Mouse (Mus musculus): ENCODE data around the gene Fkbp5.
A peak's percentile ranks its signal among the peaks of the same experiment; 100 is the strongest.
"Not testable (repeated sequence)": the region's sequence is repeated elsewhere in the genome, so short reads cannot be mapped to it uniquely, and the experiment has no call there.

The Fkbp5 gene

DNA sequence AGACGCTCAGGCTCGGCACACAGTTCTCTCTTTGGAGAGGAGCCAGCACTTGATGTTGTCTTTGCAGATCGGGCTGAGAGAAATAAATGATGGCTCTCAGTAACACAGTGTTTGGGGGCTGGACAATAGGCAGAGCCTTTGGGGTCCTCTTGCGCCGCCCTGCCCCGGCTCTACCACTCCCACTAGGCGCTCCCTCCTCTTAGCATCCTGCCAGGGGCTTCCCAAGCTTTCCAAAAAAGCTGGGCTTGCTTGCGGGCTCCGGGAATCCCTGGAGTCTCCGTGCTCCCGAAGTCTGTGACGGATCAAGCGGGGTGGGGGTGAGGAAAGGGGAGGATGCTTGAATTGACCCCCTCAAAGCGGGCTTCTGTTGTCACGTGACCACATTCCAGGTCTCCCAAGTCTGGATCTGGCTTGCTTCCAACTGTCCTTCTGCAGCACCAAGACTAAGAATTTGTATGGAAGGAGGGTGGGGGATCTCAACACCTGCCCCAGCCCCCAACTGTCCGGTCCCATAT is at the start of gene Fkbp5:
Gene Fkbp5 (minus strand): TSS at position 87 of the 515 bp plus-strand sequence.
- peak; percentile 29 for DNase-seq

DNA sequence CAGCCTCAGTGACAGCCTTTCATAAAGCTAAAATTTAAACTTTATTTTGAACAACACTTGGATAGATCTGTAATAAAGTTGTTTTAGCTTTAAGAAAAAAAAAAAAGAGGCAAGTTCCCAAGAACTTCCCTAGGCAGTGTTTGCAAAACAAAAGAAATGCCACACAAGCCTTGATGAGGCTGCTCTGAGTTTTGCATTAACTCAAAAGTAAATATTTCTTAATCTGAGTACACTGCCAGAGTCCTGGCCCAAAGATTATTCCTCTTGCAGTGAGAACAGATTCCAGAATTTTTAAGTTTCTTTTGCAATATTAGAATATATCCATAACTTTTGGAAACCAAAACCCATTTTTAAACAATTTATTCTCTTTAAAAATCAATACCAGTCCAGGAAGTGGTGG is 47.9 kb upstream of the Fkbp5 start:
- DNase-seq = no peak

DNA sequence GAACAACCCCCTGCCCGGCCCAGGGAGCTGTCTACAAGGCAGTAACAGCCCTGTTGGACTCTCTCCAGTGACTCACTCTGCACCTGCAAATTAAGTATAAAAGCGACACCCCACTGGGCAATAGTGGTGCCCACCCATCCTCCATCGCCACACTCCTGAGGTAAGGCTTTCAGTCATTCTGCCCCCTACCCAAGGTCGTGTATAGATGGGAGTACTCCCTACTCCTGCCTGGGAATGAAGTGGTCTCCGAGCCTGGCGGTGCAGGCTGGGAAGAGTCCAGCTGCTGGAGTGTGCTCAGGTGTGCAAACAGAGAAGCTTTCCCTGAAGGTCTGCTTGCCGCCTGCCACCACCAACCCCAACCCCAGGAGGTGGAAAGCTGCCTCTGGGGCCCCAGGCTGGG is 44.3 kb upstream of the Fkbp5 start:
- no peak for DNase-seq

DNA sequence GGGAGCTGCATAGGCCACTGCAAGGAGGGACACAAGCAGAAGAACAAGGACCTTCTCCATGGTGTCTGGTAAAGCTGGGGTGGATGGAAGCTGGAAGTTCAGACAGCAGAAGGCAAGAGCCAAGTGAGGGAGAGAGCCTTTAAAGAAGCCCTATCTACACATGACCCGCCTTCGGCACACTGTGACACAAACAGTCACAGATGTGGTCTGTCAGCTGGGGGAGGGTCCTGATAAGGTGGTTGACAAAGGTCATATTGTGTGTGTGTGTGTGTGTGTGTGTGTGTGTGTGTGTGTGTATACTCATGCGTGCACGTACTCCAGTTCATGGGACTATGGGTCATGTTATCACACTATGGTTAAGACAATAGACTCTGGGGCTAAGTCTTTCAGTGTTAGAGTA is 43.3 kb upstream of the Fkbp5 start, which contains the start of gene Clps:
Gene Clps (minus strand): TSS at position 169 of the 400 bp plus-strand sequence.
- DNase-seq = no peak

DNA sequence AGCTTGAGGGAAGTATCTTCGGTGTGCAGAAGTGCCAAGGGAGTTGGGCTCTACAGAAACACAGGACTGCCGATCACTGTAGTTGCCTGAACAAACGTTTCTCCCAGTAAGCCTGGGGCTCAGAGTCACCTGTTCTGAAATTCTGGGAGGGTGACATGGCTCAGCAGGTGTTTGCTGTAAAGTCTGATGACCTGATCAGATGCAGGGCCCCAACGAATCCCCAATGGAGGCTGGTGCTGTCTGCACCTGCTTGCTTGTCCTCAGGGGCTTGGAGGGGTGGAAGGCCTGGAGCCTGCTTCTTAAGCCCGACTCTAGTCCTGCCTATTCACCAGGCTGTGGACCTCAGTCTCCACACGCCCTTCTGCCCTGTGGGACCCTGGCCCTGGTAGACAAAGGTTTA is 40.4 kb upstream of the Fkbp5 start:
- no peak for DNase-seq

DNA sequence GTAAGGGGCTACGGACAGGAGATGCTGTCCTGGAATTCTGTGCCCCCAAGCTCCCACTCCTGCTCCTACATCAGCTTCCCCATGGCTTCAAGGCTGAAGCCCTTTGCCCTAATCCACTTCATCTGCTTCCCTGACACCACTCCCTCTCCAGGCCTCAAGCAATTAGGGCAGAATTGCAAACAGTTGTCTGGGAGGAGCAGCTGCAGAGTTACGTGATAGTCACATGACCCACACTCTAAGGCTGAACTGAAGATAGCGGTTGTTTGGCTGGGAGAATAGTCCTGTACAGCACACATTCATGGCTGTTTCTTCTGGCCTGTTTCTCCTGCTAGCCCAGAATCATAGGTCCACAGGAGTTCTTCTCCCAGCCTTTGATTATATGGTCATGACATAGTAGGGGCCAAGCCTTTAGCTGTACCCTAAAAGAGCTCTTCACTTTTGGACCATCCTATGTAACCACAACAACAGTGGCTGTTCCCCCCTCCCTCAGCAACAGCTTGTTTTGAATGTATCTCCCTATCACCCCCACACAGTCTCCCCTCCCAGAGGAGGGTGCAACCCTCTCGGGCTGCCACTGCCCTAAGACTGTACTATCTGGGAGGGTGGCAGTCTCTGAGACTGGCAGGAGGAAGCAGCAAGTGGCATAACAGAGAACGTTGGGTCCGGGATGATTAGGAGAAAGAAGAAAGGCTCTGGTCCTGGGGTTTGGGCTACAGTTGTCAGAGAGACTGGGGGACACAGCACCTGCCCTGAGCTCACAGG is 39.5 kb upstream of the Fkbp5 start:
- DNase-seq = no peak

DNA sequence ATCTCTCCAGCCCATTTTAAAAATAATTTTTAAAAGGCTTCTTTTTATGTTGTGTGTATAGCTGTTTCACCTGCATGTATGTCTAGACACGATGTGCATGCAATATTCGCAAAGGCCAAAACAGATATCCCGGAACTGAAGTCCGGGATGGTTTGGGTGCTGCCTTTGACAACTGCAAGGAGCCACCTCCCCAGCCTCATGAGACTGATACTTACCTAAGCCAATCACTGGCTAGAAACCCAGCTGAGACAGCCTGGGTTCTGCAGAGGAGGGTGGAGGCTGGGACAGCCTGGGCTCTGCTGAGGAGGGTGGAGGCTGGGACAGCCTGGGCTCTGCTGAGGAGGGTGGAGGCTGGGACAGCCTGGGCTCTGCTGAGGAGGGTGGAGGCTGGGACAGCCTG is 36.7 kb upstream of the Fkbp5 start:
- not testable (repeated sequence) for DNase-seq

DNA sequence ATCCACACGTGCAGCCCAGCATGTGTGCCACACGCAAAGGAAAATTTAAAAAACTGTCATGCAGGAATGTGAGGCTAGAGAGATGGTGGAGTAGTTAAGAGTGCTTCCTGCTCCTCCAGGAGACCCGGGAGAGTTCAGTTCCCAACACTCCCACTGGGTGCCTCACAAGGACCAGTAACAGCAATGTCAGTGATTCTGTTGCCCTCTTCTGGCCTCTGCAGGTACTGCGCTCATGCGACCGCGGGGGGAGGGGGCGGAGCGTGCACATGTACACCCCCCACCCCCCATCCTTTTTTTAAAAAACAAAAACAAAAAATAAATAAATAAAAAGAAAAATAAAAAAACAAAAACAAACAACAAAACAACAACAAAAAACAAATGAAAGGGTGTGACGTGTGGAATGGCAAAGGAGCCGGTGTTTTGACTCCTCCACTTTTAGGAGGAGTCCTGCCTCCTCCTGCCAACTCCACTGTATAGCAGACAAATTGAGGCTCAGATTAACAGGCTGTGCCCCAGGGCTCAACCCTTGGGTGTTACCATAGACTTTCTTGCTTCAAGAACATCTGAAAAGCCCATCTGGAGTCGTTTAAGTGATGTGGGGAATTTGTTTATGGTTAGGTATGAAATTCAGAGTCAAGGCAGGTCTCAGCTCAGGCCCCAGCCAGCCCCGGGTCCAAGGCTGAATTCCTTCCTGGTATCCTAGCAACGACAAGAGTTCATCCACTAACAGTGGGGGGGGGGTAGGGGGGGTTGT is 35.9 kb upstream of the Fkbp5 start:
- DNase-seq = peak; percentile 68

DNA sequence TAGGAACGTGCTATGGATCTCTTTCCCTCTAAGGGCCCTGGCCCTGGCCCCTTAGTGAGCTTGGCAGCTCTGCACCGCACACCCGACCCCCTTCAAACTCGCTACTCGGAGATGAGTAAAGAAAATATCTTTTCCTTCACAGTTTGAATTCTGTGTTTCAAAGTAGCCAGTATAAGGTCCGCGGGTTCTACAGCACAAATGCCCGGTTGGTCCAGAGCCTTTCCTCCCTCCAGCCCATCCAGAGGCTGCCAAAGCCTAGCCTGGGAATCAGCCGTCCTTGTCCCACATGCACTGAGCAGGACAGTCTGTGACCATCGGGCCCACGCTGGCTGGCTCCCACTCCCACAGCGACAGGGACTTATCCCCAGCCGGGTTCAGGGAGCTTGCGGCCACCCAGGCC is 31.8 kb upstream of the Fkbp5 start, which contains the start of gene Clpsl2:
Gene Clpsl2 (plus strand): TSS at position 301 of the 400 bp plus-strand sequence.
- DNase-seq = no peak

DNA sequence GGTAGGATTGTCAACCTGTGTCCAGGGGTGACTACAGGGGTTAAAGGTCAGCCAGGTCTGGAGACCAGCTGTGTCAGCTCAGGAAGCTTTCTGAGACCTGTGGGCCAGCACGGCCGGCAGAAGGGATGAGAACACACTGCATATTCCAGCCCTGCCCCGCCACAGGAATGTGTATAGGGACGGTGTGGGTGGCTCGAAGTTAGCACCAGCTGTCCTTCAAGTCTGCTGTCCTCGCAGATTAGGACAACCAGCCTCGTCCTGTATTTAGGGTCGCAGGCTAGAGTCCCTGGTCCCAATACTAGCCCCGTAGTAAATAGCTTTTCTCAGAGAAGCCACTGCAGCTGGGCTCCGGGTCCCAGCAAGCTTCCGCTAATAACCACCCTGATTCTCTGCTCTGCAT is 31.2 kb upstream of the Fkbp5 start:
- DNase-seq = no peak

DNA sequence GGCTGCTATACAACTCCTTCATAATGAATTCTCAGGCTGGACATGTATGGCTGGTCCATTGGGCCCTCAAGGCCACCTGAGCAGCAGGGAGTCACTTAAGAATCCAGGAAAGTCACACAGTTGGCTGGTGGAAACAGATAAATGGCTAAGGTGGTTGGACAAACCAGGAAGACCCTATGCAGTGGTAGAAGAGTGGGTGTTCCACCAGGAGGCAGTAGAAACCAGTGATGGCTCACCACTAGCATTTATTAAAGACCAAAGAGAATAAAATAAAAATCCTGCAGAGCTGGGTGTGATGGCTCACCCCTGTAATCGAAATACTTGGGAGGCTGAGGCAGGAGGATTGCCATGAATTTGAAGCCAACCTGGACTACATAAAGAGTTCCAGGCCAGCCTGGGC is 29.6 kb upstream of the Fkbp5 start:
- DNase-seq = no peak

DNA sequence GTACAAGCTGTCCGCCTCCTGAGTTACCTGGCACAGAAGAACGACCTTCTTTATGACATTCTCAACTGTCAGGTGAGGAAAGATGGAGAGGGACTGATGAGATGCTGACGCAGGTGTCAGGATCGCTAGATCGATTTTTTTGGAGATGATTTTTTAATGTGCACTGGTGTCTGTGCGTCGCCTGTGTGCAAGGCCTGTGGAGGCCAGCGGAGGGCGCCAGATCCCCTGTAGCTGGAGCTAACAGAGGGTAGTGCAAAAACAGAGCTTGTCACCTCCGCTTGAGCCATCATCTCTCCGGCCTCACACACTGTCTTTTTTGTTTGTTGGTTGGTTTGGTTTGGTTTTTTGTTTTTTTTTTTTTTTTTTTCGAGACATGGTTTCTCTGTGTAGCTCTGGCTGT is 20.6 kb upstream of the Fkbp5 start:
- DNase-seq = no peak

DNA sequence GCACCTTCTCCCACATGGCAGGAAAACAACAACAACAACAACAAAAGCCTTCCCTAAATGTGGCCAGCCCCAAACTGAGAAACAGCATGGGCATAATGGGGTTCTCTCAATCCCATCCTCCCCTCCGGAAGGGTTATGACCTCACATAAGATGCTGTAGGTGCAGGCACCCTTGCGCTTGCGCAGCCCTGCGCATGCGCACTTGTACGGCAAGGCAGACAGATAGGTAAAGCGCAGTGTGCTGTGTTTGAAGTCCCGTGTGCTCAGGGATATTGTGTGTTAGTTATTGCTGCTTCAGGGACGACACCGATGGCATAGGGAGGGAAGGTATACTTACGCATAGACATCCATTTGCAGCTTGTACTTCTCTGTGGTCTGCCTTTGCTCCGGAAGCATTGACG is 16.0 kb upstream of the Fkbp5 start:
- no peak for DNase-seq

DNA sequence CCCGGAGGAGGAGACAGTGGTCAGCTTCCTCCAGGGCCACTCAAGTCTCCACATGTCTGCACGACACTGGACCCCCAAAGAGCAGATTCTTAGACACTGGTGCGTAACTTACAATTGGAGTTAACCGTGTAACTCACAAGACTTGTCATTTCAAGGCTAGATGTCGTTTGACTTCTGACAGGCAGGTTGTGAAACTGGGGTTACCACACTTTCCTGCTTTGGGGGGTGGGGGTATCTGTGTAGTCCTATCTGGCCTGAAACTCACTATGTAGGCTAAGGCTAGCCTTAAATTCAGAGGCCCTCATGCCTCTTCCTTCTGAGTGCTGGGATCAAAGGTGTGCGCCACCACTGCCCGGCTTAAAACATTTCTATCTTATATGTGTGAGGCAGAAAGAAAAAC is 15.2 kb upstream of the Fkbp5 start:
- no peak for DNase-seq

DNA sequence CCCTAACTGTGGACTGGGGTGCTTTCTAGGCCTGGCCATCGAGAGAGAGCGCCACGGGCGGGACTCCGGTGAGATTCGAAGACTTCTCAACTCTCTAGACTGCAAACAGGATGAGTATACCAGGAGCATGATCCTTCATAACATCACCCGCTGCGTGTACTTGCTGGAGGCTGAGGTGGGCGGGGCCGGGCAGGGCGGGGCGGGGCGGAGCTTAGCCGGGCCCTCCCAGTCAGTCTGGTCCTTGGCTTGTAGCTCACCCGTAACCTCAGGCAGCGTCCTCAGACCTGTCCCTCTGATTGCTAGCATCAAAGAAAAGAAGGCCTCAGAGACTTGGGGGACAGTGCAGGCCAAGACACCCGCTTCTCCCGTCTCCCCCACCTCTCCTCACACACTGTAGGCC is 14.6 kb upstream of the Fkbp5 start:
- no peak for DNase-seq

DNA sequence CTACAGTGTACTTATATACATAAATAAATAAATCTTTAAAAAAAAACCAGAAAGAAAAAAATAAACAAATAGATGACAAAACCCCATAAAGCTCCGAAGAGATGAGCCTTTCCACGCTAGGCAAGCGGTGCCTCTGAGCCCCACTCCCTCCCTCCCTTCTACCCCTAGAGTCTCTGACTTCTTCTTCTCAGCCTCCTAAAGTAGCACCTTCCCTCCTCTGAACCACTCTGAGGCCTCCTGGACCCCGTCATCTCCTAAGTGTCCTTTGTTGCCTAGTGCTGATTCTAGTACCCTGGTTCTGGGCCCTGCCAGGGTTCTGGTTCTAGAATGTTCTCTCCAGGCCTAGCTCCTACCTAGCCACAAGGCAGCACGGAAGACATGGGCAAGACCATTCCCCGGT is 13.2 kb upstream of the Fkbp5 start, which contains the start of gene Armc12:
Gene Armc12 (plus strand): TSS at position 301 of the 400 bp plus-strand sequence.
- no peak for DNase-seq

DNA sequence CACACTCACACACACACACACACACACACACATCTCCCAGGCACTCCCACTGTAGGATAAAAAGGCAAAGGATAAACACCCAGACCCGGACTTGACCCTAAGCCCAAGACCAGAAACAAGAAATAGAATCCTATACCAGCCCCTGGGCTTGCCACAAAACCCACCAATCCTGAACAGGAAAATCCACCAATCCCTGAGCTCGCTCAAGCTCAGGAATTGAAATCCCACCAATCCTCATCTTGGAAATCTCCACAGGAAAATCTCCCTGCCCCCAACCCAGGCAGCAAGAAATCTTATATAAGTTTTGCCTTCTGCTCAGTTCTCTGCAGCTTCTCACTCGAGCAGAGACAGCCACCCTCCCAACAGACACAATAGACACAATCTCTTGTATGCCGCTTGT is 11.8 kb upstream of the Fkbp5 start:
- DNase-seq = no peak

DNA sequence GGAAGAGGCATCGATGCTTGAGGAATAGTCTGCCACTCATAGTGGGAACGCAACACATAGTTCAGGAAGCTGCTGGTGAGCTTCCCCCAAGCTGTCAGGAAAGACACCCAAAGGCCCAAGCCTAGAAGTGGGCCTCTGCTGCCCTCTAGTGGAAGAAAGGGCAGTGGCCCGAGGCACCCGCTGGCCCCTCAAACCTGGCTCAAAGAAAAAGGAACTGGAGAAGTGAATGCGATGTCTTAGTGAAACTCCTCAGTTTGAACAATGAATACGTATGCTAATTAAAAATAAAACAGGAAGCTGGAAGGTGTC is 10.7 kb upstream of the Fkbp5 start:
- DNase-seq = peak; percentile 87

DNA sequence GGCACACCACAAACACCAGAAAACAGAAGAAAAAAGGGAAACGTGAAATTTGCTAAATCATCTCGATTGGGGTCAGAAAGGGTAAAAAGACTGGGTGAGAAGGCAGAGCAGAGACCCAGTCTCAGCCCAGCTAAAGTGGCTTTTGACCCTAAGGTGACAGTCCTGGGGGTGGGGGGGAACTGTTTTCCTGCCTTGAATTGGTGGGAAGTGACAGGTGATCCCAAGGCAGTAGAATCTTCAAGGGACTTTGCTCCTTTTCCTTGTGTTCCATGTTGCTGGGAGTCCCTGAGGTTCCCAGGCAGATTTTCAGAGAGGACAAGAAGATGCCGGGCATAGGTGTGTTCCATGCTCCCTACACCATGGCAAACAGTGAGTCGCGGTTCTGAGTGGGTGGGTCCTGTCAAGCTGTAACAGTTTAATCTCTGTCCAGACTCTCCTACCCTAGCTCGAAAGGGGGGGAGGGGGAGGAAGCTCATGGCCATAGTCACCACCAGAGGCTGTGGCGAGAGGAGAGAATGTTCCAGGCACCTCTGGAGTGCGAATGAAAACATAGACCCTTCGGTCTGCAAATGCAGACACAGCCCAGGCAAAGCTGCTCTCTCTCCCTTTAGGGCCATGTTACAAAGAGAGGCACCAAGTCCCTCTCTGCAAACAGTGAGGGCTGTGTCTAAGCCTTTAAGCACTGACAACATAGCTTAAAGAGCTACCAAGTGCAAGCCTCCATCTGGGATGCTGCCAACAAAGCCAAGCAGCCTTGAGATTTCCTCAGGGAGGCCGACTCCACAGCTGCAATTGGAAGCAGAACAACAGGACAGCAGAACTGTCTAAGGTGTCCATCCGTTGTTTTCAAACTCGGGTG is 10.1 kb upstream of the Fkbp5 start:
- DNase-seq = peak; percentile 51

DNA sequence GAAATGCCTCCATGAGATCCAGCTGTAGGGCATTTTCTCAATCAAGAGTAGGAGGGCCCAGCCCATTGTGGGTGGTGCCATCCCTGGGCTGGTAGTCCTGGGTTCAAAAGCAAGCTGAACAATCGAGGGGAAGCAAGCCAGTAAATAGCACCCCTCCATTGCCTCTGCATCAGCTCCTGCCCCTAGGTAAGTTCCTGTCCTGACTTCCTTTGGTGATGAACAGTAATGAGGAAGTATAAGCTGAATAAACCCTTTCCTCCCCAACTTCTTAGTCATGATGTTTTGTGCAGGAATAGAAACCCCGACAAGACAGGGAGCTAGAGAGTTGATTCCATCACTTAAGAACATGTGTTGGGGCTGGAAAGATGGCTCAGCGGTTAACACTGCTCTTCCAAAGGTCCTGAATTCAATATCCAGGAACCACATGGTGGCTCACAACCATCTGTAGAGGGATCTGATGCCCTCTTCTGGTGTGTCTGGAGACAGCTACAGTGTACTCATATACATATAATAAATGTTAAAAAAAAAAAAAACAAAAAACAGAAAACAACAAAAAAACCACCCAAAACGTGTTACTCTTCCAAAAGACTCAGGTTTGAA is 7.6 kb upstream of the Fkbp5 start:
- no peak for DNase-seq

DNA sequence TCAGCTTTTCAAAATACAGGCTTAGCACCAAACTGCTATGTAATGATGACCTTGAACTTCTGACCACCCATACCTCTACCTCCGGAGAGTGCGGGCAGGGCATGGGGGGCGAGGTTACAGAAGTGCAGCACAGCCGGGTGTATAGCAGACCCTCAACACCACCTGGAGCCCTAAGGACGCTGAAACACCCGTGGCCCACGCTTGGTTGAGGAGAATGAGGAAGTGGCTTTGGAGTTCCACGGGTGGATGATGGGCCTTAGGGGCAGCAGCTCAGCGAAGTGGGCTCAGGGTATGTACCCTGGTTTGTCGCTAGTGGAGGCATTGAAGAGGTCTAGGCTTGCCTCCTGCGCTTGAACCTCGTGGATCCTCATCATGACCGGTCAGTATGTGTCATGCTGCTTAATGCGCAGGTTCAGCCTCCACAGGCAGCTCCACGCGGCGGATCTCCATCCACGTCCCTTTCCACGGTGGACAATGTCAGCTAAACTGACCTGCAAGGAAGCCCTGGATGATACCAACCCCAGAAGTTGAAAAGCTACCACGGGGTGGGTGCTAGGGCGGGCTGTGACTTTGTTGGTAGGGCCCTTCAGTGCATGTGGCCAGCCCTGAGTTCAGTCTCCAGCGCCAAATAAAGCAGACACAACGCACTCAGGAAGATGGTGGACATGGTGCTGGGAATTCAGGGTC is 6.8 kb upstream of the Fkbp5 start:
- no peak for DNase-seq

DNA sequence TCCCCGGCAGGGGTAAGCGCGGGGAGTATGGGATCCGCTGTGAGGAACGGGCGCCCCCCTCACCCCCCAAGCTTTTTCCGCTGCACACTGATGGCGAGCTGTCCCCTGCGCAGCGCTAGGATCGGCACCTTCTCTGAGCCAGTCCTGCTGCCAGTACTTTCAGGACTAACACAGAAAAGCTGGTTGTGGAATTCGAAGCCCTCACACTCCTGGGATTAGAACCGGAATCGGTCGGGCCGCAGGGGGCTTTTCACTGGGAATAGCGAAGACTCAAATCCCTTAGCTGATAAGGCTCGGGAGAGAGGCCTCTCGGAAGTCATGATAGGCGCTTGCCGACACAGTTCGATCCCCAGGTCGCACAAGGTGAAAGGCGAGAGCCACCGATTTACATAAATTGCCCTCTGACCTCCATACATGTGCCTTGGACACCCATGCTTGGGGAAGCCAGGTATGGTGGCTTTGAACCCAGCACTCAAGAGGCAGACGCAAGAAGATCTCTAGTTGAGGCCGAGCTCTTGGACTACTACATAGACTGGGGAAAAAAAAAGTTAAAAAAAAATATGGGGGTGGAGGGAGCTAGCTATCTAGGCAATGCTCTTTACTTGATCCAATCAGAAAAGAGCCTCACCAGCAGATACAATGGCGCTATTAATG is 6.2 kb upstream of the Fkbp5 start:
- no peak for DNase-seq
